Mouse (Mus musculus) layer of hippocampus, adult 8-10 months (tissue): Measurements from ENCODE around the gene Fnbp1. TPM values are rescaled to one million over a fixed set of nuclear protein-coding genes. Genes with fewer than 3 reads are reported as not detected.

Experiments used
- DNase-seq, 2 experiments: peaks; one replicate each; pipeline ENCODE4 v3.0.0; 2022; ENCODE audit warnings: low spot score in 2 of 2
- total RNA-seq, 4 experiments: library from RNA; stranded (reverse); gene quantifications; 2 replicates each; pipeline ENCODE4 v1.2.4; 2022

Fnbp1 gene
- total RNA-seq, 4 experiments from 2014 or later = 119 to 152 (median 139) TPM

DNA sequence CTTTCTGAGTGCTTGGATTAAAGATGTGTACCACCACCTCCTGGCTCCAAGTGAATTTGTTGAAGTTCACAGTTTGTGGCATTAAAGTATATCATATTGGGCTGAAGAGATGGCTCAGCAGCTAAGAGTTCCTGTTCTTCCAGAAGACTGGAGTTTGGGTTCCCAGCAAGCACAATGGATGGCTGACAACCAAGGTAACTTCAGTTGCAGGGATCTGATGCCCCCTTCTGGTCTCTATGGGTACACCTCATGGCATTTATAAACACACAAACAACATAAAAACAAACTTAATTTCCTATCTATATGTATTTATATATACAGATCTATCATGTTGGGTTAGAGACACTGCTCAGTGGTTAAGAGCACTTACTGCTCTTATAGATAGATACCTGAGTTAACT lies 9.0 kb upstream of the Fnbp1 start:
- no peak for DNase-seq

DNA sequence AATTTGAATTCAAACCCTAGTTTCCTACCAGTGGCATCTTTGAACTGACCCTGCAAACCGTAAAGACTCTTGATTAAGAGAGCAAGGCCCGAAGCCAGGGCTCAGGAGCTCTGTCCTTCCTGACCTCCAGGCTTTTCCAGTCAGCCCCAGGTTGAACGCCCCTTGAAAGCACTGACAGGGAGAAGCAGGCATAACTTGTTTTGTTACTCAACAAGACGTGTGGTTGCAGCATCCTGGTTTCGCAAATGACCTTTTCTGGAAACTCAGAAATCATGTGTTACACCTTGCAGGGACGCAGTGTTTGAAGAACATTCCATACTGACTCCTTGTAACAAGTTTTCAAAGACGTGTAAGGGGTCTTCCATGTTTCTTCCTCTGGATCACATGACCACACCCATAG lies 5.2 kb upstream of the Fnbp1 start:
- no peak for DNase-seq

DNA sequence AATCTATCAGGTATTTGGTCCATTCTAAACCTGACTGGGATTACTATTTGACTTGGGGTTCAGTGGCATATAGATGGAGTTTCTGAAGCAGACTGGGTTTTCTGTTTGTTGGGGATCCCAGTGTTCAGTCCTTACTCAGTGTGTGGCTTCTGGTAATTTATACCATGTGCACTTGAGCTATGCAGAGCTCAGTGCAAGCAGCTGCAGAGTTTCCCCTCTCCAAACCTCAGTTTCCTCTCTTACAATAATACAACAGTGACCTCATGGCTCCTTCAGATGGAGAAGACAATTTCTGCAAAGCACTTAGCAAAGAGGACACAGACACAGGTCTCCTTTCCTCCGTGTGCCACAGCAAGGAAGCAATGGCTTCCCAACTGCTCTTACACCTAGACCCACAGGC lies 3.1 kb upstream of the Fnbp1 start:
- no peak for DNase-seq

DNA sequence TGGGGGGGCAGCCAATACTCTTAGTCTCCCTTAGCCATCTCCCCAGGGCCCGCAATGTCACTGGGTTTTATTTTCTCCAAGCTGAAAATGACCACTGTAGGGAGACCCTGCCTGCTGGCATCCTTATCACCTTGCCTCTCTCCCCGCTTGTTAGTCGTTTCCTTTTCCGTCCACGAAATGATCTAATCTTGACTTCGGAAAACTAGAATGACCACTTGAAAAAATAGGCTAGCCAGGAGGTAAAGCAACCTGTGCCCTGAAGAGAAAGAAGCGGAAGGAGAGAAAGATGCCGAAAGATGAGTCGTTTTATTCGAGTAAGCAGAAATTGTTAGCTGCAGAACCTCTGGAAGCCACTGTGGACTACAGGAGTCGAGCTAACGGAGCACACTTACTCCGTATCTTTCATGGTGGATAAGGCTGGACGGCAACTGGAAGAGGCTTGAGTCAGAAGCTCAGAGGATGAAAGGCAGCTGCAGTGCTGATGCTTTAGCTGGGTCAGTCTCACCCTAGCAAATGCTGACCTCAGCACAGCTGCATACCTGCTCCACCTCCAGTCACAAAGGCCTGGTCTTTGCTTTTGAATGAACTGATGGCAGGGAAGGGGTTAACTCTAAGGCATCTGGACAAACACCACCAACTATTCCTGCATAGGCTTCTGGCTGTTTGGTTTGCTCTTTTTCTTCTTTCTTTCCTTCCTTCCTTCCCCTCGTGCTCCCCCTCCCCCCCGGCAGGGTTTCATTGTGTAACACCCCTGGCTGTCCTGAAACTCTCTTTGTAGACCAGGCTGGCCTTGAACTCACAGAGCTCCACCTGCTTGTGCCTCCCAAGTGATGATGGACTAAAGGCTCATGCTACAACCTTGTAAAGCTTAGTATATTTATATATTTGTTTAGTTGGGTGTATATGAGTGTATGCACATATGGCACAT lies 2.2 kb upstream of the Fnbp1 start:
- no peak for DNase-seq

DNA sequence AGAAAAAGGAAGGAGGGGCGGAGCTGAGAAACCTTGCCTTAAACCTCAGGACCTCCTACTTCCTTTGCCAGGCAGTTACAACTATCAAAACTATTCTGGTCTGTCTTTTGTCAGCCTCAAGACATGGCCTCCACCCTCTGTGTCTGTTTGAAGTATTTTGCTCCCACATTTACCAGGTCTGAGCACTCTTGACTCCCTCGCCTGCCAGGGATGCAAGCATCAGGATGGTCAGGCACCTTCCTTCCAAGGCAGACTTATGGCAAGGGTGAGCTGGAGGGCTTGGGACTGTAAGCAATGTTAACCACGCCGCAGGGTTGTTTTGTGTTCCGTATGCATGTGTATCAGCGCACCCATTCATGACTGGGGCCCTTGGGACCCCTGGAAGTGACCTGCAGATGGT lies 1.5 kb upstream of the Fnbp1 start:
- DNase-seq = no peak

DNA sequence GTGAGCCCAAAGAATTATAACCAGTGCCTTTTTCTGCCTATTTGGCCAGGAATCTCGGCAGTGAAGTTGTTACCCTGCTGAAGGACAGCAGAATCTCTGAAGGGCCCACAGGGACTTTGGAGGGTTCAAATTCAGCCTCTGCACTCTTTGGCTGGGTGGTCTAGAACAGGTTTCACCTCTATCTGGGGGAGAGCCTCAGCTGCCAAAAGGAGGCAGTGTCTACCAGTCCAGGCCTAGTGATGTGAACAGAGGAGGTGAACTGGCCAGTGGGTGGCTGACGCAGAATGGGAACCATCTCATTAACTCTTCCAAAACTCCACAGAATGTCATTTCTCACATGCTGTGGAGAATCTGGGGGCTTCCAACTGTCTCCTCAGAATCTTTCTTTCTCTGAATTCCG lies 697 bp upstream of the Fnbp1 start:
- no peak for DNase-seq

DNA sequence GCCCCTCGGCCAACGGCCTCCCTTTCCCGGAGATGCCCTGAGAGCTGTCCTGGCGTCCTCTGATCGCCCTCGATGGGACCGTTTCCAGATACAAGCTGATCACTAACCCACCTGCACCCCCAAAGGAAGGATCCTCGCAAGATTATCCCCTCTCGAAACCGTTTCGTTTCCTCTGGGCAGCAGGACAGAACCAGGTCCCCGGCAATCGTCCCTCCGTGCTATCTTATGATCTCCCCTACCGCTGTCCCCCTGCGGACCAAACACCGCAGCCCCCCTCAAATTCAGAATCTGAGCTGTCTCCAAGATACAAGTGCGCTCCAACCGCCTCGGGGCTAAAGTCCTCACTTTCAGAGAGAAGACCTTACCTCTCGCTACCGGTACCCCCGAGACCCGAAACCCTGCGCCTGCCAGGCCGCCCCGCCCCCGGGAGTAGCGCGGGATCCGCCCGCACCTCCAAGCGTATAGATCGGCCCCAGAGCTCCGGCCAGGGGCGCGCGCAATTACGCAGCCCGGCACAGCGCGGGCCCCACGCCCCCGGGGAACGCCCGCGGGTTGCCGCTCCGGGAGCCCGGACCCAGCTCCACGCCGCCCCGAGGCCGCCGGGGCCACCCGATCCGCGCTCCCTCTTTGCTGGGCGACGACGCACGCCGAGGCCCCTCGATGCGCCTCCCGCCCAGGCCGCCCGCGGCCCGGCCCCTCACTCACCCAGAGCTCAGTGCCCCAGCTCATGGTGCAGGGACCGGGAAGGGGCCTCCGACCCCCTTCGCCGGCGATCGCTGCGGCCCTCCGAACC lies 538 bp downstream of the Fnbp1 start:
- no peak for DNase-seq

DNA sequence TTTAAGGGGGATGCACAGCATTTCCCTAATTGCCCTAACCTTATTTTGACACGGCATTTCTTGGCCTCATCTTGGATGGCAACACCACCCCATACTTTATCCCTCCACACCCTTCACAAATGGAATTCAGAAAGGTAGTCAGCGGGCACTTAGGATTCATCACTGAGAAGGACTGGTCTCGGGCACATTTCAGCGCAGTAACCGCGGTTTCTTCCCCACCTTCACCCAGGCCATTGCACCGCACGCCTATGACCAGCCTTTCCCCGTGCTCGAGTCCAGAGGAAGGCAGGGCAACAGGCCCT lies 1.1 kb downstream of the Fnbp1 start:
- DNase-seq = peak in 1 of 2 experiments; percentile 21

DNA sequence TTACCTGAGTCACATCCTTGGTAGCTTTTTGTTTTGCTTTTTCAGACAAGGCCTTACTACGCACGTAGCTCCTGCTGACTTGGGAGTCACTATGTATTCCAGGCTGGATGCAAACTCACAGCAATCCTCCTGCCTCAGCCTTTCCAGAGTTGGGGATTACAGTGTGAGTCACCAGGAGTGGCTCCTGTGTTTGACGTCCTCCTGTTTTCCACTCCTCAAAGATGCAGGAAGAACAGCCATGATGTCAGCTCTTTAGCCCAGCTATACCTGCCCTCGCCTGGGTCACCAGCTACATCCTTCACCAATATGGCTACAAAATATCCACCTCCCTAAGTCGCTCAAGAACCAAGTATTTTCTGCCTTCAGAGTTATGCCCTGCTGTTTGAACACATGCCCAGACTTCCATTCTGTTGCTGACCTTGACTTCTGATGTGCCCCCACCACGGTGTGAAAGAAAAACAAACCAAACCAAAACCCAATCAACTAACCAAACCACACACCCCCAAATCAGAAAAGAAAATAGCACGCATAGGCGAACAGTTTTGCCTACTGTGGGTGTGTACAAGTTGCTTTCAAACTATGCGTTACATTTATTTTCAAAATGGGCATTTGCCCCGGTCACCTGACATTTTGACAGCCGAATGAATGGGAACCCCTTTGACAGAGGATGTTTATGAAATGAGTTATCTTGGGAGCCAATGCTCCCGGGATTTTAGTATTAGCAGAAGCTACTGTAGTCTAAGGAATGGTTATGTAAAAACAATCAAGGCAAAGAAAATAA lies 1.6 kb downstream of the Fnbp1 start:
- no peak for DNase-seq

DNA sequence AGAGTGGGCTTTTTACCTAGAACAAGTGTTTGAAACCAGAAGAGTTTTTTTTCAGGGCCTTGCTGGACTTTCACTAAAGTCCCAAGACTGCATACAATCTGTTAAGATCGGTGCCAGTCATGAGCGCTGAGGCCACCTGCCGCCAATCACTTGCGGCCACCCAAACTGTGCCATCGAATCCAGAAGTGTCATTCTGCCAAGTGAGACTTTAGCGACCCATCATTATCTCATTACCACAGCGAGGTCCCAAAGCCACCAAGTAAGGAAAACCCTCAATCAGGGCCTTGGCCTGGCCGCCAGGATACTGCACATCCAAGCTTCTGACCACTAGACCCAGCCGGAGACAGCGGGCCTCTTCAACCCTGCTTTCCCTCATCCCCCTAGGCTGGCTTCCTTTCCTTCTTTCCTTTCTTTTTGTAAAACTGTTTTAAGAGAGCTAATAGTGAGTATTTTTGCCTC lies 2.6 kb downstream of the Fnbp1 start:
- DNase-seq = no peak

DNA sequence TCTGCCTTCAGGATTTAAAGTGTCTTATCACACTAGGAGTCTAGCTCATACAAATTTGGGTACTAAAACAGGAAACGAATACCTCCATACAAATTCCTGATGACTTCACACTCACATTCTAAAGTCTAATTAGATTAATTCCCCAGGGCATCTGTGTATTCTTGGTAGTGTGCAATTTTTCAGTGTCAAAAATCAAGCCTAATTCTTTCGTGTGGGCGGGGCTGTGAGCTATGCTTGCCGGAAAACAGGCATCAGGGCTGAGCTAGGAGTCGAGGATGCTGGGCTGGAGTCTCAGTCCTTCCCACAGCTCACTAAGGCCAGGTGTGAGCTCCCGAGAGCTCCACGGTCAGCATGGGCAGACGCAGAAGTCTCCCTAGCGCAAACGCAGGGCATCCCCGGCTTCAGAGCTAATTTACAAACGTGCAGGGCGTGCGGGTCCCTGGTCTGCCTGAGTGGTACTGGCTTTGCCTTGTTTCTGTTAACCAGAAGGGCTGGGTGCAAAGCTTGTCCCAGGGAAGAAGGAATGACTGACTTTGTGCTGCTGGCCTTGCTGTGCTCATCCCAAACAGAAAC lies 4.7 kb downstream of the Fnbp1 start:
- DNase-seq = no peak

DNA sequence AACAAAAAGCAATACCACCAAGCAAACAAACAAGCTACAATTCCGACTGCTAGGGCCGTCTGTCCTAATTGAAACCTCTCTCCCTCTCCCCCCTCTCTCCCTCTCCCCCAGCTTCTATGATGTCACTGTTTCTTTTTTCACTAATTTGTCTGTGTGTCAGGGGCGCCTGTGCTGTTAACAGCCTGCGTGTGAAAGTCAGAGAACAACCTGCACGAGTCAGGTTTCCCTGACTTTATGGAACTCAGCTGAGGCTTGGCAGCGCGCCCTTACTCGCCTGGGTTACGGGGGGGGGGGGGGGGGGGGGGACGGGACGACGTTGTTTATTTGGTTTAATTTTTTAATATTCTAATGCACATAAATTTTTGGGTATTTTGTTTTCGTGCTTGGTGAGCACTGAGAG lies 5.5 kb downstream of the Fnbp1 start:
- no peak for DNase-seq

DNA sequence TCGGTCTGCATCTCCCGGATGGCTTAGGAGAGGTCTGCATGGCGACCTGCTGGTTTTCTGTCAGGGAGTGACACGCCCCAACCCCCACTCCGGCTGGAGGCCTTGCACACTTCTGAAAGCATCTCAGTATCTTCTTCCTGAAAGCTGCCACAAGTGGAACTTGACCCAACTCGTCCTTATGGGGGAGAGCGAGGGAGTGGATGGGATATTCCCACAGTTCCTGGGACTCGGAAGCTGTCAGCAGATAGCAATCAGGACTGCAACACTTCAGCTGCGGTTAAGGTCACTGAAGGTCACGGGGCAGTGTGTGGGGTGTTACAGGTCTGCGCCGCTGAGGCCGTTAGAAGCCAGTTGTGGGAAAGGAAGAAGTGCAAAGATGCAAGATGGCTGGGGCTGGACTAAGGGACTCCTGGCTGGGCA lies 6.3 kb downstream of the Fnbp1 start:
- no peak for DNase-seq

DNA sequence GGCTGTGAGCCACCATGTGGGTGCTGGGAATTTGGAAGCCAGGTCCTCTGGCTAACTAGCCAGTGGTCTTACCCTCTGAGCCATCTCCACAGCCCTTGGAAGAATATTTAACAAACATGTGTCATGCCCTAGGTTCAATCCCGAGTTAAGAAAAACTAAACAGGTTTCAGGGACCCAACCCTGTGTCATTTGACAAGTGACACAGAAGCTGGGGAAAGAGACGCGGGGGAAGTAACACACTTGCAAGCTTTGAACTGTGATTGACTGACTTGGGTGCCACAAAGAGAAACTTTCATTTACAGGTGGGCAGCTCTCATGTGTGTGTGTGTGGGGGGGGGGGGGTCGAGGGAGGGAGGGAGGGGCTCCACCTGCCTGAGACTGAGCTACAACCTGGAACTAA lies 7.8 kb downstream of the Fnbp1 start:
- DNase-seq = no peak

DNA sequence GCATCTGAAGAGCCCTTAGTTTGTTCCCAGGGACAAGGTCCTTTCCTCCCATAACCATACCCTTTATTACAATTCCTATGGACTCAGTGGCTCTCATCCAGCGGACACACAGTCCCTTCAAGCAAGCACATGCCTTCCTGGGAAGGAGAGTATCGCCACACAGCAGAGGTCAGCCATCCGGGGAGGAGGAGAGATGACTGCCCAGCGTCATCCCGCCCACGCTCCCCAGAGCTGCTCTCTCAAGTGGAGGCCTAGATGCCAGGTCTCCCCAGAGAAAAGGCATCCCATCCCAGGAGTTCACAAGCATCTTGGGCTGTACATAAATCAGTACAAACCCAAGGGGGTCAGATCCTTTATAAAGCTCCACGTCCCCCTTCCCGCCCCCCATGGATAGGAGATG lies 9.1 kb downstream of the Fnbp1 start:
- DNase-seq = no peak

DNA sequence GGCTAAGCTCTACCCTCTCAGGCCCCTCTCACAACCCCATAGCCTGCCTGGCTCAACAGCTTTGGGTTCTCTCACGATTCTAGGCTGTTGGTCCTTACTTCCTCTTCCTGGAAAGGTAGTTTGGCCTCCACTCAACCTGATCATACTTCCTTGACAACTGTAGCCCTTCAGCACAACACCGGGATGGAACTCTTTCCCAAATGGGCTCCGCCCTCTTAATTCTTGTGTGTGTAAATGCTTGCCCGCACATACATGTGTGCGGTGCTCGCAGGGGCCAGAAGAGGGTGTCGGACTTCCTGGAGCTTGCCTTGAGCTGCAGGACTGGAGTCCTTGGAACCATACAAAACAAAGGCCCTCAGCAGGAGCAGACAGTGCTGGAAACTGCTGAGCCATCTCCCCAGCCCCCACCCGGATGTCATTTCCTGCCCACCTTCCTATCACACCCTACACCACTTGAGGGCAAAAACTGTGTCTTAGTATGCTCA lies 11.0 kb downstream of the Fnbp1 start:
- no peak for DNase-seq

DNA sequence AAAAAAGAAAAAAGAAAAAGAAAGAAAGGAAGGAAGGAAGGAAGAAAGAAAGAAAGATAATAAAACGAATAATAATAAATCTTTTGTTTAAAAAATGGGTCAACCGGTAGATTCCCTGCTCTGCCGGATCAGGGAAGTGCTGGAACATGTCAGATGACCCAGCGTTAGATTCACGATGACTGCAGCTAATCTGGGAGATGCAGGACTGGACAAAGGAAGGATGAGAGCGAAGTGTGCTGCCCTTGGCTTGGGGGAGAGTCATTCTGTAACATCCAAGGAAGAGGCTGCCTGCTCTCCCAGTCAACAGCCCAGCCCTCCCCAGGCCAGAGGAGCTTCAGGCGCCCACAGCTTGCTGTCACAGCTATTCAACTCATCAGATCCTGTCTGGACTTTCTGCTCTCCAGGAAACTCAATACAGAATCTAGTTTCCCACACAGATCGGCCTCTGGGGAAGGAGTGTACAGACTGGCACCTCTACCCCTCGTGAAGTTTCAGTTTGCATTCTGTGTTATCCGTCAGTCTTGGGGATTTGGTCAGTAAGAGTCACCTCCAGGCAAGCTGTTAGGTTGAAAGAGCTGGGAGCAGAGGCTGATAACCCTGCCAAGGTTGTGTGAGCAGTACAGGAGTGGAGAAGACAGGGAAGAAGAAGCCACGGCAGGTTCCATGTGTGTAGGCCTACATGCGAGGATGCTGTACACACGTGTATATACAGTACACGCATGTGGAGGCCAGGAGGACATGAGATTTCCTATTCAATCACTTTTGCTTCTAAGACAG lies 11.9 kb downstream of the Fnbp1 start:
- DNase-seq = no peak

DNA sequence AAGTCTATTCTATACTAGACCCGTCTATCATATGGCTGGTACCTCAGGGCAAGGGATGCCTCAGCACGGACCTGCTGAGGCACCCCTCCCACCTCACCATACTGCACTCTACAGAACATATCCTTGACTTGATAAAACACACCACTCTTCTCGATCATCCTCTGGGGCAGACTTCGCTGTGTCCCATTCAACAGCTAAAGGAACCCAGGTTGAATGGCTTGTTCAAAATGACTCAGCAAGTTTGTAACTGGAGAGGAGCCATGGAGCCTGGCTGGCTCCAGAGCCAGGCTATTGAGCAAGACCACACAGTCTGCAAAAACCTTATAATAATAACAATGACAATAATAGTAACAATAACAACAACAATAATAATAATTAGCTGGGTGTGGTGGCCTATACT lies 13.9 kb downstream of the Fnbp1 start:
- no peak for DNase-seq

DNA sequence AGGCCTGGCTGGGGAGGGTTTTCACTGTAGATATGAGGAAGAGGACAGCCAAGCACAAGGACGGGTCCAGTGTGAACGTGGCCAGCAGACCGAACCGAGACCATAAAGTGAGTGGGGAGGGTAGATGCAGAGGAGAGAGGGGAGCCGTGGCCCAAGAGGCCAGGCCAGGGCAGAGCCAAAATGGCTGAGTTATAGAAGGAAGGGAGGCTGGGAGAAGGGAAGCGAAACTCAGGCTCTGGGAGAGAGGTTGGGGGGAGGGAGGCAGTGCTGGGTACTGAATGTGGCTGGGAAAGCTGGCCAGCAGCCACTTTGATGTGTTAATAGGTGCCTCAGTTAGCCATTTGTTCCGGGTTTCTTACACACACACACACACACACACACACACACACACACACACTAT lies 14.6 kb downstream of the Fnbp1 start:
- DNase-seq = no peak

DNA sequence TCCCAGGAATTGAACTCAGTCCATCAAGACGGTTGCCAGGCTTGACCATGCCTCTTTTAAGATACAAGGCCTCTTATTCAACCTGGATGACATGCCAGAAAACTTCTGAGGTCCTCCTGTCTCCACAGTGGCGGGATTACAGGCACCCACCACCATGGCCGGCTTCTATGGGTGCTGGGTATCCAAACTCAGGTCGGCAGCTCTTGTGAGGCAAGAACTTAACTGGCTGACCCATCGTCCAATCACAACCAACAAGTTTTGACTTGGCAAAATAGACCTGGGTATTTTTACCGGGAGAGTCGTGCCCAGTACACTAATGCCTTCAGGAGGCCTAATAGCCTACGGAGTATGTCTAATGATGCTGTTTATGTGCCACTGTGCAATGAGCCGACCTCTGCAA lies 15.8 kb downstream of the Fnbp1 start:
- no peak for DNase-seq

DNA sequence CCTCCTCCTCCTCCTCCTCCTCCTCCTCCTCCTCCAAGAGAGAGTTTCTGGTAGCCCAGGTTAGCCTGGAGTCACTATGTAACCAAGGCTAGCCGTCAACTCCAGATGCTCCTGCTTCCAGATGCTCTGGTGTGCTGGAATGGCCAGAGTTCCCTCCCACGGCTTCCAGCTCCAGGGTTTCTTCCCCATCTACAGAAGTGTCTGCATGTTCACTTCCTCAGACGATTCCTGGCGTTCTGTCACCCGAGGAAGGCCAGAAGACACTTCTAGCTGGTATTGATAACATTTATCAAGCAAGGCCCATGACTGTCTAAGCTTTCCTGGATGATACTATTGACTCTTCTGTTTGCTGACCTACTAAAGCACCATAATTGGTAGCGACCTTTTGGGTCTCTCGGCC lies 16.7 kb downstream of the Fnbp1 start:
- DNase-seq = no peak
